Mouse (Mus musculus): ENCODE data around the gene Ipo9. TPM values are rescaled to one million over a fixed set of nuclear protein-coding genes. Genes with fewer than 3 reads are reported as not detected.

Gene Ipo9
- polyA plus RNA-seq, 1 experiment: 149 TPM

GRCm38 (mm10) chr1:135440986-135441385, 10.7 kb upstream of the Ipo9 start:
- peaks cover 4% of the 10 kb centered on the region for H3K4me1 ChIP-seq (ENCODE audit: control insufficient read depth, insufficient read depth, low read length)
- no peak for TF ChIP-seq CTCF (IDR thresholded peaks at IDR 0.05; ENCODE audit: extremely low read depth, insufficient read depth, low read length)
- TF ChIP-seq POLR2A (IDR thresholded peaks at IDR 0.05; ENCODE audit: extremely low read depth, insufficient read depth, low read length): no peak
- no peak overlapping the region for H3K4me3 ChIP-seq (ENCODE audit: insufficient read depth, low read length)
- no peak overlapping the region for H3K27ac ChIP-seq (ENCODE audit: insufficient read depth, low read length)

DNA sequence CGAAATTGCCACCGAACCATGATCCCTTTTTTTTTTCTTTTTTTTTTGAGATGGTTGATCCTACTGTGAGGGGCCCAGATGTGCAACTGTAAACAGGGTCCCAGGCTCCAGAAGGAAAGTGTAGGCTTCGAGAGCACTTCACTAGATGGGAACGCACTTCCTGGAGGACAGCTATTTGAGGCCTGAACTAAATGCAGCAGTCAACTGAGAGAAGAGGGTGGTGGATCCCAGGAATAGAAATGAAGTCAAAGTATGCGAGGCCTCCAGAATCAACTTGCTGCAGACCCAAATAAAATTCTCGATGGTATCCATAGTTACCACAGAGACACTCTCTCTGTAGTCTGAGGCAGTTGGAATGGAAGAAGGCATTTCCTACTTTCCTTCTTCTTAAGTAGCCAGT, 8.5 kb upstream of the Ipo9 start:
- no peak overlapping the region for H3K27ac ChIP-seq (ENCODE audit: insufficient read depth, low read length)
- no peak for TF ChIP-seq CTCF (IDR thresholded peaks at IDR 0.05; ENCODE audit: extremely low read depth, insufficient read depth, low read length)
- TF ChIP-seq POLR2A (IDR thresholded peaks at IDR 0.05; ENCODE audit: extremely low read depth, insufficient read depth, low read length): no peak

DNA sequence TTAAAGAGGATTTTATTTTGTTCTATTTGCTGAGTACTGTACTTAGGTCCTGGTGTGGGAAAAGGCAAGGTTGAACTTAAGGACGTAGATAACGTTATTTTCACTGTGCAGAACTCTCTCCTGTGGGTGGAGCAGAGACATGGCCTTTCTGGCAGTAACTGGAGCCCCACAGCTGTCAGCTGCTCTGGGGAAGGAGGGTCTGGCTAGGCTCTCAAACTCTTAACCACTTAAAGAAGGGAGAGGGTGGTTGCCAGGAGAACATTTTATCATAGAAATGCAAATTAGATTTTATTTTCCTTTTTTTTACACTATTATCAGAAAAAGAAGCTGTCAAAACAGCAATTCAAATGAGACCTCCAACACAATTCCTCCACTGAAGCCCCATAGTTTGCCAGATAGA, 5.5 kb upstream of the Ipo9 start:
- Histone ChIP-seq H3K27ac (ENCODE audit: insufficient read depth, low read length) (no peak overlapping the region), H3K4me3 (ENCODE audit: insufficient read depth, low read length) (no peak overlapping the region), H3K4me1 (ENCODE audit: control insufficient read depth, insufficient read depth, low read length) (peaks cover 4% of the 10 kb centered on the region)
- TF ChIP-seq POLR2A (IDR thresholded peaks at IDR 0.05; ENCODE audit: extremely low read depth, insufficient read depth, low read length) (no peak), CTCF (IDR thresholded peaks at IDR 0.05; ENCODE audit: extremely low read depth, insufficient read depth, low read length) (no peak)

More for the DNA sequence above, 8.5 kb upstream of the Ipo9 start:
- H3K4me3 ChIP-seq (ENCODE audit: insufficient read depth, low read length): no peak overlapping the region
- H3K4me1 ChIP-seq (ENCODE audit: control insufficient read depth, insufficient read depth, low read length): peaks cover 4% of the 10 kb centered on the region

DNA sequence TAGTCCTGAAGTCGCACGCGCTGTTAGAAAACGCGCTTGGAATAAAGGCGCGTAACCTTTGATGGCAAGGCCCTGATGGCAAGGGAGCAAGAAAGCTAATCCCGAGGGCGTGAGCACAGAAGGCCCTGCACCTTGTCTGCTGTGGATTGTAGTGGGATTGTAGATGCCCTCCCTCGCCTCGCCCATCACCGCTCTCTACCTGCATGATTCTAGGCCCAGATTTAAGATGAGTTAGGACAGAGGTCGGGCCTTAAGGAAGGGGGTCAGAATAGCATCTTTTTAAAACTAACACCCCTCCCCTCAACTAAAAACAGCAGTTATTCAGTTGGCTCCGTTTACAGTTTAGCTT, 344 bp upstream of the Ipo9 start:
- Histone ChIP-seq H3K4me1 (ENCODE audit: control insufficient read depth, insufficient read depth, low read length) (peaks cover 6% of the 10 kb centered on the region), H3K4me3 (ENCODE audit: insufficient read depth, low read length) (peak overlapping the region; percentile 94), H3K27ac (ENCODE audit: insufficient read depth, low read length) (peak overlapping the region; percentile 18; the same call in 1 of the 2 replicates)
- TF ChIP-seq CTCF (IDR thresholded peaks at IDR 0.05; ENCODE audit: extremely low read depth, insufficient read depth, low read length): no peak

- Histone ChIP-seq H3K4me1 (ENCODE audit: control insufficient read depth, insufficient read depth, low read length) (peaks cover 6% of the 10 kb centered on the region), H3K4me3 (ENCODE audit: insufficient read depth, low read length) (no peak overlapping the region), H3K27ac (ENCODE audit: insufficient read depth, low read length) (no peak overlapping the region)
- no peak for TF ChIP-seq POLR2A (IDR thresholded peaks at IDR 0.05; ENCODE audit: extremely low read depth, insufficient read depth, low read length)
- TF ChIP-seq CTCF (IDR thresholded peaks at IDR 0.05; ENCODE audit: extremely low read depth, insufficient read depth, low read length): no peak
These were observed 2.9 kb downstream of the Ipo9 start for GRCm38 (mm10) chr1:135427390-135427789.

DNA sequence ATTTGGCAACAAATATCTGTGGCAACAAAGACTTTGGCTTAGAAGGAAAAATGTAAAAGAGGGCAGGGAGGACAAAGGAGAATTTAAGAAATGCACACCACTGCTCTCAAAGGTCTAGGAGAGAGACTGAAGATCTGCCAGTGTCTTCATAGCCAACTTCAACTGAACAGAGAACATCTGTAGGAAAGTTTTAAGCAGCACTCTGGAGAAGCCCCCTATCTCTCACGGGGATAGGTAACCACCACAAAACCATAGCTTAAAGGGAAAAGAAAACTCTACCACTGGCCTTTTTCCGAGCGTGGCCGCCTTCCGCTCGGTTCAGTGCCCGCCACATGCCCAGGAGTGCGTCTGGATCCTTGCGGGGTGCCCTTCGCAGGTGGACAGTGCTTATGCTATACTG, 3.7 kb downstream of the Ipo9 start:
- Histone ChIP-seq H3K27ac (ENCODE audit: insufficient read depth, low read length) (no peak overlapping the region), H3K4me3 (ENCODE audit: insufficient read depth, low read length) (no peak overlapping the region), H3K4me1 (ENCODE audit: control insufficient read depth, insufficient read depth, low read length) (peaks cover 6% of the 10 kb centered on the region)
- no peak for TF ChIP-seq POLR2A (IDR thresholded peaks at IDR 0.05; ENCODE audit: extremely low read depth, insufficient read depth, low read length)
- no peak for TF ChIP-seq CTCF (IDR thresholded peaks at IDR 0.05; ENCODE audit: extremely low read depth, insufficient read depth, low read length)

DNA sequence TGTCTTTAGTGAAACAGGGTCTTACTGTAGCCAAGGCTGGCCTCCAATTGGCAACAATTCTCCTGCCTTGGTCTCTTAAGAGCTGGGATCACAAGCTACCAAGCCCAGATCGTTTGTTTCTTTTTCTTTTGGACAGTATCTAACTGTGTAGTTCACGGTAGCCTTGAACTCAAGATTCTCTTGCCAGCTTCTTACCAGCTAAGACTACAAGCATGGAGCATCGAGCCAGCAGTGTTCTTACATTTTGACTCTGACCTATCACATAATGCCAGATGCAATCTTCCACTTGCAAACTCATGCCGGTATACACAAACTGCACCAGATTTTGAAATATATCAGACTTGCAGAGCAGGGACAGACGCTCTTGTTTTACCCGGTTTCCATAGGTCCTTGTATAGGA, 7.5 kb downstream of the Ipo9 start:
- Histone ChIP-seq H3K4me1 (ENCODE audit: control insufficient read depth, insufficient read depth, low read length) (no peaks in the 10 kb centered on the region), H3K4me3 (ENCODE audit: insufficient read depth, low read length) (no peak overlapping the region), H3K27ac (ENCODE audit: insufficient read depth, low read length) (no peak overlapping the region)
- no peak for TF ChIP-seq POLR2A (IDR thresholded peaks at IDR 0.05; ENCODE audit: extremely low read depth, insufficient read depth, low read length)
- TF ChIP-seq CTCF (IDR thresholded peaks at IDR 0.05; ENCODE audit: extremely low read depth, insufficient read depth, low read length): no peak

GRCm38 (mm10) chr1:135413996-135414395, 16.3 kb downstream of the Ipo9 start:
- TF ChIP-seq CTCF (IDR thresholded peaks at IDR 0.05; ENCODE audit: extremely low read depth, insufficient read depth, low read length) (no peak), POLR2A (IDR thresholded peaks at IDR 0.05; ENCODE audit: extremely low read depth, insufficient read depth, low read length) (no peak)
- H3K27ac ChIP-seq (ENCODE audit: insufficient read depth, low read length): no peak overlapping the region
- H3K4me1 ChIP-seq (ENCODE audit: control insufficient read depth, insufficient read depth, low read length): peaks cover 4% of the 10 kb centered on the region; the same call in 1 of the 2 replicates
- H3K4me3 ChIP-seq (ENCODE audit: insufficient read depth, low read length): no peak overlapping the region

DNA sequence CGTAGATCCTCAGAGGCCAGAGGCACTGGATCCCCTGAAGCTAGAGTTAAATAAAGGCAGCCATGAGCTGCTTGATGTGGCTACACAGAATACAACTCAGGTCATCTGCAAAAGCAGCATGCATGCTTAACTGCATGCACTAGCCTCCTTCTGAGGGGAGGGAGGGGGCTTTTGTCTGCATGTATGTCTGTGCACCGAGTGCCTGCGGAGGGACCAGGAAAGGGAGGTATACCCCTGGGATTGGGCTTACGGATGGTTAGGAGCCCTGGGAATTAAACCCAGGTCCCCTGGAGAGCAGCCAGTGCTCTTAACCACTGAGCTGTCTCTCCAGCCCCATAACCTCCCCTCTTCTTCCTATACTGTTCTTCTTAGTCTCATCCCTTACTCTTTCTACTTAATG, 18.2 kb downstream of the Ipo9 start:
- H3K27ac ChIP-seq (ENCODE audit: insufficient read depth, low read length): no peak overlapping the region
- no peak for TF ChIP-seq CTCF (IDR thresholded peaks at IDR 0.05; ENCODE audit: extremely low read depth, insufficient read depth, low read length)
- TF ChIP-seq POLR2A (IDR thresholded peaks at IDR 0.05; ENCODE audit: extremely low read depth, insufficient read depth, low read length): no peak
- H3K4me1 ChIP-seq (ENCODE audit: control insufficient read depth, insufficient read depth, low read length): peaks cover 4% of the 10 kb centered on the region; the same call in 1 of the 2 replicates
- no peak overlapping the region for H3K4me3 ChIP-seq (ENCODE audit: insufficient read depth, low read length)

DNA sequence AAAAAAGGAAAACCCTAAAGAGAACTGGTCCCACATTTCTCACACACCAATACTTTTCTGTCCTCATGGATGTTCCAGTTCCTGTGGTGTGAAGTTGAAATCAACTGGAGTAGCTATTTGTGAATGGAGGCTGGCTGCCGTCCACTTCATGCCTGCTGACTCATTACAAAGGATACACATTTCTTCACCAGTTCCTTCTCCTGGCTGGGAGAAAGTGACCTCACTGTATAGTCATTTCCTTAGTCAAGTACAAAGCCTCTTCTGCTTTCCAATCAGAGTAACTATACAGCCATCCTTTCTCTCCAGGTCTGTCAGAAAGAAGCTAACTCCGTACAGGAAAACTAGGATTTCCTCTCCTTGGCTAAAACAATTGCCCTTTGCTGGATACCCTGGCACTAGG, 19.3 kb downstream of the Ipo9 start:
- TF ChIP-seq CTCF (IDR thresholded peaks at IDR 0.05; ENCODE audit: extremely low read depth, insufficient read depth, low read length) (no peak), POLR2A (IDR thresholded peaks at IDR 0.05; ENCODE audit: extremely low read depth, insufficient read depth, low read length) (no peak)
- Histone ChIP-seq H3K27ac (ENCODE audit: insufficient read depth, low read length) (no peak overlapping the region), H3K4me1 (ENCODE audit: control insufficient read depth, insufficient read depth, low read length) (peaks cover 4% of the 10 kb centered on the region; the same call in 1 of the 2 replicates), H3K4me3 (ENCODE audit: insufficient read depth, low read length) (no peak overlapping the region)

GRCm38 (mm10) chr1:135408973-135409372, 21.3 kb downstream of the Ipo9 start:
- TF ChIP-seq CTCF (IDR thresholded peaks at IDR 0.05; ENCODE audit: extremely low read depth, insufficient read depth, low read length) (no peak), POLR2A (IDR thresholded peaks at IDR 0.05; ENCODE audit: extremely low read depth, insufficient read depth, low read length) (no peak)
- no peak overlapping the region for H3K27ac ChIP-seq (ENCODE audit: insufficient read depth, low read length)
- H3K4me3 ChIP-seq (ENCODE audit: insufficient read depth, low read length): no peak overlapping the region
- peaks cover 4% of the 10 kb centered on the region; the same call in 1 of the 2 replicates for H3K4me1 ChIP-seq (ENCODE audit: control insufficient read depth, insufficient read depth, low read length)
